Mouse (Mus musculus): ENCODE measurements around the gene Glipr2. TPM values are rescaled to one million over a fixed set of nuclear protein-coding genes. Genes with fewer than 3 reads are reported as not detected.

Glipr2 gene
- polyA plus RNA-seq, 1 experiment from 2014 or later = 20.4 TPM

- ATAC-seq = no peak
- DNase-seq = peak; percentile 12
- Histone ChIP-seq H3K4me3 (ENCODE audit: low read depth, low read length) (no peak overlapping the region), H3K36me3 (replicated peaks; ENCODE audit: insufficient read depth, low read length) (no peaks in the 10 kb centered on the region), H3K4me1 (ENCODE audit: insufficient read depth) (peaks cover 11% of the 10 kb centered on the region), H3K4me2 (ENCODE audit: low read depth, low read length) (no peak overlapping the region), H3K9ac (replicated peaks) (no peak overlapping the region), H3K9me3 (ENCODE audit: low read length) (no peaks in the 10 kb centered on the region), H3K27ac (ENCODE audit: low read depth) (no peak overlapping the region), H3K27me3 (ENCODE audit: insufficient read depth, low read length) (no peaks in the 10 kb centered on the region)
- WGBS (ENCODE audit: insufficient replicate concordance) = 89% methylated on average over 22 of the region's 22 CpGs
- TF ChIP-seq EP300 (IDR thresholded peaks at IDR 0.05; ENCODE audit: low read depth) (no peak), CTCF (IDR thresholded peaks at IDR 0.05; ENCODE audit: low read depth) (no peak)
Measured at GRCm38 (mm10) chr4:43983756-43984155, 26.6 kb downstream of the Glipr2 start.

GRCm38 (mm10) chr4:43984326-43984725 is 27.1 kb downstream of the Glipr2 start:
- no peak overlapping the region for H3K4me3 ChIP-seq (ENCODE audit: low read depth, low read length)
- H3K4me2 ChIP-seq (ENCODE audit: low read depth, low read length) = no peak overlapping the region
- WGBS (ENCODE audit: insufficient replicate concordance) = 85% methylated on average over 19 of the region's 19 CpGs
- H3K4me1 ChIP-seq (ENCODE audit: insufficient read depth) = 0 out of 2 replicates have a peak, but pooled peaks cover 6% of the 10 kb centered on the region
- H3K9ac ChIP-seq (replicated peaks) = no peak overlapping the region
- ATAC-seq = no peak
- no peaks in the 10 kb centered on the region for H3K9me3 ChIP-seq (ENCODE audit: low read length)
- H3K27me3 ChIP-seq (ENCODE audit: insufficient read depth, low read length) = no peaks in the 10 kb centered on the region
- TF ChIP-seq EP300 (IDR thresholded peaks at IDR 0.05; ENCODE audit: low read depth) = no peak
- no peak for TF ChIP-seq CTCF (IDR thresholded peaks at IDR 0.05; ENCODE audit: low read depth)
- H3K36me3 ChIP-seq (replicated peaks; ENCODE audit: insufficient read depth, low read length) = no peaks in the 10 kb centered on the region
- H3K27ac ChIP-seq (ENCODE audit: low read depth) = no peak overlapping the region
- peak; percentile 14 for DNase-seq

- TF ChIP-seq CTCF (IDR thresholded peaks at IDR 0.05; ENCODE audit: low read depth) (no peak), EP300 (IDR thresholded peaks at IDR 0.05; ENCODE audit: low read depth) (no peak)
- H3K9me3 ChIP-seq (ENCODE audit: low read length) = no peaks in the 10 kb centered on the region
- H3K27ac ChIP-seq (ENCODE audit: low read depth) = no peak overlapping the region
- H3K4me2 ChIP-seq (ENCODE audit: low read depth, low read length) = no peak overlapping the region
- H3K36me3 ChIP-seq (replicated peaks; ENCODE audit: insufficient read depth, low read length) = no peaks in the 10 kb centered on the region
- H3K4me3 ChIP-seq (ENCODE audit: low read depth, low read length) = no peak overlapping the region
- no peaks in the 10 kb centered on the region for H3K27me3 ChIP-seq (ENCODE audit: insufficient read depth, low read length)
- H3K4me1 ChIP-seq (ENCODE audit: insufficient read depth) = no peaks in the 10 kb centered on the region
- ATAC-seq (no peak), DNase-seq (peak; percentile 10)
- WGBS (ENCODE audit: insufficient replicate concordance) = 76% methylated on average over 3 of the region's 3 CpGs
- H3K9ac ChIP-seq (replicated peaks) = no peak overlapping the region
Measured at GRCm38 (mm10) chr4:43988976-43989375, 31.8 kb downstream of the Glipr2 start.

- ATAC-seq (no peak), DNase-seq (peak; percentile 10)
- no peak overlapping the region for H3K4me2 ChIP-seq (ENCODE audit: low read depth, low read length)
- no peaks in the 10 kb centered on the region for H3K9me3 ChIP-seq (ENCODE audit: low read length)
- H3K4me3 ChIP-seq (ENCODE audit: low read depth, low read length) = no peak overlapping the region
- no peaks in the 10 kb centered on the region for H3K27me3 ChIP-seq (ENCODE audit: insufficient read depth, low read length)
- no peak for TF ChIP-seq CTCF (IDR thresholded peaks at IDR 0.05; ENCODE audit: low read depth)
- TF ChIP-seq EP300 (IDR thresholded peaks at IDR 0.05; ENCODE audit: low read depth) = no peak
- 89% methylated on average over 11 of the region's 11 CpGs for WGBS (ENCODE audit: insufficient replicate concordance)
- H3K4me1 ChIP-seq (ENCODE audit: insufficient read depth) = no peaks in the 10 kb centered on the region
- H3K27ac ChIP-seq (ENCODE audit: low read depth) = no peak overlapping the region
- H3K9ac ChIP-seq (replicated peaks) = no peak overlapping the region
- no peaks in the 10 kb centered on the region for H3K36me3 ChIP-seq (replicated peaks; ENCODE audit: insufficient read depth, low read length)
Measured at GRCm38 (mm10) chr4:43993072-43993471, 35.9 kb downstream of the Glipr2 start.

GRCm38 (mm10) chr4:43994342-43994741 is 37.1 kb downstream of the Glipr2 start:
- DNase-seq (peak; percentile 5), ATAC-seq (no peak)
- H3K4me1 ChIP-seq (ENCODE audit: insufficient read depth) = no peaks in the 10 kb centered on the region
- no peak overlapping the region for H3K4me2 ChIP-seq (ENCODE audit: low read depth, low read length)
- H3K27me3 ChIP-seq (ENCODE audit: insufficient read depth, low read length) = no peaks in the 10 kb centered on the region
- 71% methylated on average over 2 of the region's 2 CpGs for WGBS (ENCODE audit: insufficient replicate concordance)
- H3K9ac ChIP-seq (replicated peaks) = no peak overlapping the region
- no peaks in the 10 kb centered on the region for H3K9me3 ChIP-seq (ENCODE audit: low read length)
- TF ChIP-seq EP300 (IDR thresholded peaks at IDR 0.05; ENCODE audit: low read depth) (no peak), CTCF (IDR thresholded peaks at IDR 0.05; ENCODE audit: low read depth) (no peak)
- no peak overlapping the region for H3K27ac ChIP-seq (ENCODE audit: low read depth)
- no peak overlapping the region for H3K4me3 ChIP-seq (ENCODE audit: low read depth, low read length)
- no peaks in the 10 kb centered on the region for H3K36me3 ChIP-seq (replicated peaks; ENCODE audit: insufficient read depth, low read length)

- Histone ChIP-seq H3K4me3 (ENCODE audit: low read depth, low read length) (peak overlapping the region; percentile 40), H3K27me3 (ENCODE audit: insufficient read depth, low read length) (no peaks in the 10 kb centered on the region), H3K36me3 (replicated peaks; ENCODE audit: insufficient read depth, low read length) (no peaks in the 10 kb centered on the region), H3K4me2 (ENCODE audit: low read depth, low read length) (peak overlapping the region; percentile 57), H3K27ac (ENCODE audit: low read depth) (peak overlapping the region; percentile 84), H3K9me3 (ENCODE audit: low read length) (no peaks in the 10 kb centered on the region), H3K9ac (replicated peaks) (peak overlapping the region; percentile 12), H3K4me1 (ENCODE audit: insufficient read depth) (no peaks in the 10 kb centered on the region)
- no peak for TF ChIP-seq CTCF (IDR thresholded peaks at IDR 0.05; ENCODE audit: low read depth)
- no peak for TF ChIP-seq EP300 (IDR thresholded peaks at IDR 0.05; ENCODE audit: low read depth)
- ATAC-seq = peak; percentile 84
- WGBS (ENCODE audit: insufficient replicate concordance) = 61% methylated on average over 6 of the region's 6 CpGs
- DNase-seq = no peak
Measured at GRCm38 (mm10) chr4:44003622-44004021, 46.4 kb downstream of the Glipr2 start.

- Histone ChIP-seq H3K4me2 (ENCODE audit: low read depth, low read length) (peak within 1 kb of the TSS; percentile 57), H3K9ac (replicated peaks) (peak within 1 kb of the TSS; percentile 55), H3K36me3 (replicated peaks; ENCODE audit: insufficient read depth, low read length) (no peaks in the 10 kb centered on the region), H3K9me3 (ENCODE audit: low read length) (no peaks in the 10 kb centered on the region), H3K4me3 (ENCODE audit: low read depth, low read length) (peak within 1 kb of the TSS; percentile 40), H3K27me3 (ENCODE audit: insufficient read depth, low read length) (no peaks in the 10 kb centered on the region), H3K4me1 (ENCODE audit: insufficient read depth) (no peaks in the 10 kb centered on the region), H3K27ac (ENCODE audit: low read depth) (peak within 1 kb of the TSS; percentile 84)
- no peak for TF ChIP-seq CTCF (IDR thresholded peaks at IDR 0.05; ENCODE audit: low read depth)
- peak; percentile 97 for TF ChIP-seq EP300 (IDR thresholded peaks at IDR 0.05; ENCODE audit: low read depth)
- WGBS (ENCODE audit: insufficient replicate concordance) = 59% methylated on average over 5 of the region's 5 CpGs
- peak; percentile 96 for ATAC-seq
- DNase-seq = no peak
Measured at GRCm38 (mm10) chr4:44004126-44004525, 46.9 kb downstream of the Glipr2 start, which contains the start of gene Clta. TSS of gene Clta (plus strand) at chr4:44004452.
